Mouse (Mus musculus) C2C12 (cell line): ENCODE measurements at regions not wholly inside any gene's neighbourhood (a gene's known extent, or its start where the extent isn't known, plus 50 kb on each side); places are given as distances from the start of the nearest gene placed in this dataset.

Source experiments
- H3K27me3 ChIP-seq: one replicate; pipeline ENCODE4 v1.6.1; 2011; ENCODE audit not compliant: control insufficient read depth, insufficient read depth, insufficient read length
- H3K36me3 ChIP-seq: one replicate; pipeline ENCODE4 v1.6.1; 2011; ENCODE audit not compliant: control insufficient read depth, insufficient read depth
- H3K4me3 ChIP-seq: one replicate; pipeline ENCODE4 v1.5.1; 2011; ENCODE audit warnings: mild to moderate bottlenecking, control low read depth; ENCODE audit not compliant: poor library complexity, insufficient read depth, severe bottlenecking
- H3K79me2 ChIP-seq: one replicate; pipeline ENCODE4 v1.6.1; 2011; ENCODE audit not compliant: control insufficient read depth, insufficient read depth
- H3K79me3 ChIP-seq: one replicate; pipeline ENCODE4 v1.6.1; 2011; ENCODE audit warnings: low read depth, control low read depth
- H3ac ChIP-seq: one replicate; pipeline ENCODE3; 2011; ENCODE audit warnings: low read depth; ENCODE audit not compliant: control insufficient read depth, insufficient read length
- CEBPB ChIP-seq: IDR thresholded peaks from one replicate; pipeline ENCODE4 v1.6.1; 2011; ENCODE audit warnings: low read depth, mild to moderate bottlenecking, control low read depth, moderate library complexity
- CTCF ChIP-seq: IDR thresholded peaks from one replicate; pipeline ENCODE4 v1.5.1; 2011; ENCODE audit not compliant: control insufficient read depth, insufficient read depth, insufficient read length
- FOSL1 ChIP-seq: IDR thresholded peaks from one replicate; pipeline ENCODE4 v1.8.0; 2011; ENCODE audit warnings: mild to moderate bottlenecking, low read length; ENCODE audit not compliant: poor library complexity, insufficient read depth, severe bottlenecking
- MAX ChIP-seq: IDR thresholded peaks from one replicate; pipeline ENCODE4 v1.6.1; 2011; ENCODE audit warnings: mild to moderate bottlenecking, control low read depth
- MYOD1 ChIP-seq: IDR thresholded peaks from one replicate; pipeline ENCODE4 v1.6.1; 2011; ENCODE audit warnings: low read depth; ENCODE audit not compliant: control insufficient read depth, insufficient read length
- MYOG ChIP-seq: IDR thresholded peaks from one replicate; pipeline ENCODE4 v1.6.1; 2011; ENCODE audit not compliant: control insufficient read depth, insufficient read length; ENCODE audit errors: extremely low read depth
- USF1 ChIP-seq: IDR thresholded peaks from one replicate; pipeline ENCODE4 v1.6.1; 2011; ENCODE audit warnings: low read depth, mild to moderate bottlenecking, control low read depth, moderate library complexity

DNA sequence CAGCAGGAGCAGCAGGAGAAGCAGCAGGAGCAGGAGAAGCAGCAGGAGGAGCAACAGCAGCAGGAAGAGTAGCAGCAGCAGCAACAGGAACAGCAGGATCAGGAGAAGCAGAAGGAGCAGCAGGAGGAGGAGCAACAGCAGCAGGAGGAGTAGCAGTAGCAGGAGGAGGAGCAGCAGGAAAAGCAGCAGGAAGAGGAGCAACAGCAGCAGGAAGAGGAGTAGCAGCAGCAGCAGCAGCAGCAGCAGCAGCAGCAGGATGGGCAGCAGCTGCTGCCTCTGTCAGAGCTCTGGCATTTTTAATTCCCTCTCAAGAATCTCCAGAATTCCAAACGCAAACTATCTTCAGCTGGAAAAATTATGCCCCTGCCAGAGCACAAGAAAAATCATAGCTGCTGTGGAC lies 205.0 kb upstream of the Peli2 start:
- Histone ChIP-seq H3K79me3 (no peaks in the 10 kb centered on the region), H3ac (no peak overlapping the region), H3K36me3 (no peaks in the 10 kb centered on the region), H3K79me2 (no peaks in the 10 kb centered on the region), H3K27me3 (no peaks in the 10 kb centered on the region), H3K4me3 (no peak overlapping the region)
- no peak for TF ChIP-seq FOSL1
- no peak for TF ChIP-seq USF1
- TF ChIP-seq CEBPB = no peak
- no peak for TF ChIP-seq MAX
- TF ChIP-seq MYOD1 = no peak
- TF ChIP-seq MYOG = no peak

DNA sequence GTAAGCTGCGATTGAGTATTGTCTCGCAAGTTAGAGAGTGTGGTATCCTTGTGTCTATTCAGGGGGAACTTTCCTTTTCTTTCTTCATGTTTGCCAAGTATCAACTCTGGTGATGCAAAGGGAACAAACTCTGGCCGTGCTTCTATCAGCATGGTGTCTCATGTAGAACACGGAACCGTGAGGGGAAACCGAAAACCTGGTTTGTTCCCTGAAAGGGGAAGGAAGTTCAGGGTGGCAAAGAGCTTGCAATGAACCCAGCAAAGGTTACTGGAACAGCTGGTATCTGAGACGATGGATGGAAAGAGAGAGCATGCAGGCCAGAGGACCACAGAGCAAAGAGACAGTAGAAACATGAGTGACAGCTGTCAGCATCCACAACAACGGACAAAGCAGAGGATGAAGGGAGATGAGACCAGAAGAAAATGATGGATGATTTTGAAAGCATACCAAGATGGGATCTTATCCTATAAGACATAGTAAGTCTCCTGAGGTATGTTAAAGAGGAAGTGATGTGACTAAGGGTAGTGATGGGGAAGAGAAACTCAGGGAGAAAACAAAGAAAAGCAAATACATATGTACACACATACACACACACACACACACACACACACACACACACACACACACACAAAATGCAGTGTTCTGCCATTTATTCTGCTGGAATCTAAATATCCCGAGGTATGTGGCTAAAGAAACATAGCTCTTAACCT lies 199.8 kb upstream of the Peli2 start:
- Histone ChIP-seq H3K27me3 (no peaks in the 10 kb centered on the region), H3K79me3 (no peaks in the 10 kb centered on the region)
- TF ChIP-seq CEBPB = no peak
- TF ChIP-seq MYOG = no peak
- no peak for TF ChIP-seq MAX
- TF ChIP-seq CTCF = no peak
- no peak for TF ChIP-seq FOSL1
- TF ChIP-seq USF1 = no peak
- TF ChIP-seq MYOD1 = no peak

GRCm38 (mm10) chr14:47921811-47922277 lies 198.8 kb upstream of the Peli2 start:
- no peaks in the 10 kb centered on the region for H3K79me3 ChIP-seq
- H3K4me3 ChIP-seq = no peak overlapping the region
- no peaks in the 10 kb centered on the region for H3K79me2 ChIP-seq
- TF ChIP-seq CEBPB (no peak), MAX (no peak), MYOG (no peak), CTCF (no peak), USF1 (no peak), FOSL1 (no peak), MYOD1 (no peak)
- H3ac ChIP-seq = no peak overlapping the region
- H3K36me3 ChIP-seq = no peaks in the 10 kb centered on the region
- no peaks in the 10 kb centered on the region for H3K27me3 ChIP-seq

More for the DNA sequence above, 199.8 kb upstream of the Peli2 start:
- H3ac ChIP-seq = no peak overlapping the region
- H3K4me3 ChIP-seq = no peak overlapping the region
- H3K79me2 ChIP-seq = no peaks in the 10 kb centered on the region
- no peaks in the 10 kb centered on the region for H3K36me3 ChIP-seq

GRCm38 (mm10) chr14:47926416-47926815 lies 194.2 kb upstream of the Peli2 start:
- H3K36me3 ChIP-seq = no peaks in the 10 kb centered on the region
- H3K79me2 ChIP-seq = no peaks in the 10 kb centered on the region
- H3K79me3 ChIP-seq = no peaks in the 10 kb centered on the region
- TF ChIP-seq CEBPB (no peak), CTCF (no peak), MAX (no peak), MYOG (no peak), USF1 (no peak), FOSL1 (no peak), MYOD1 (no peak)
- H3ac ChIP-seq = no peak overlapping the region
- no peak overlapping the region for H3K4me3 ChIP-seq
- H3K27me3 ChIP-seq = no peaks in the 10 kb centered on the region

GRCm38 (mm10) chr14:47935401-47935800 lies 185.2 kb upstream of the Peli2 start:
- no peaks in the 10 kb centered on the region for H3K79me2 ChIP-seq
- H3ac ChIP-seq = no peak overlapping the region
- no peak for TF ChIP-seq CEBPB
- TF ChIP-seq FOSL1 = no peak
- TF ChIP-seq CTCF = no peak
- TF ChIP-seq MAX = no peak
- TF ChIP-seq USF1 = no peak
- TF ChIP-seq MYOG = no peak
- no peak for TF ChIP-seq MYOD1
- no peak overlapping the region for H3K4me3 ChIP-seq
- H3K79me3 ChIP-seq = no peaks in the 10 kb centered on the region
- no peaks in the 10 kb centered on the region for H3K27me3 ChIP-seq
- H3K36me3 ChIP-seq = no peaks in the 10 kb centered on the region
